Mouse (Mus musculus) spleen, embryonic (tissue): Measurements from ENCODE around the gene Slc7a11.

ENCODE experiments used
- CTCF ChIA-PET: fragments of 350-600 bp; sonication (Branson Sonifier 250); formaldehyde crosslinking; loops from one replicate; lab custom pipeline; 2022; lab: Charles Lee

The Slc7a11 gene

GRCm38 (mm10) chr3:50405915-50406314, 37.5 kb downstream of the Slc7a11 start:
- CTCF ChIA-PET = no interaction called here

- CTCF ChIA-PET = no interaction called here
Observed at GRCm38 (mm10) chr3:50388786-50389185, 54.6 kb downstream of the Slc7a11 start.

GRCm38 (mm10) chr3:50388288-50388687, 55.1 kb downstream of the Slc7a11 start:
- CTCF ChIA-PET = interaction anchor here (0.7 to 1.0 kb wide), 2 partner anchors 256 to 537 kb away, joined by 3 to 17 read pairs; no protein-coding TSS in a partner anchor

- CTCF ChIA-PET = interaction anchor here (1.0 kb wide), 1 partner anchor 257 kb away, joined by 3 read pairs; no protein-coding TSS in a partner anchor
Observed at GRCm38 (mm10) chr3:50387280-50387679, 56.1 kb downstream of the Slc7a11 start.

- CTCF ChIA-PET = no interaction called here
Observed at GRCm38 (mm10) chr3:50386561-50387221, 56.7 kb downstream of the Slc7a11 start.

GRCm38 (mm10) chr3:50386066-50386465, 57.3 kb downstream of the Slc7a11 start:
- CTCF ChIA-PET = no interaction called here

GRCm38 (mm10) chr3:50382729-50383128, 60.7 kb downstream of the Slc7a11 start:
- CTCF ChIA-PET = no interaction called here

- CTCF ChIA-PET = no interaction called here
Observed at GRCm38 (mm10) chr3:50381861-50382693, 61.3 kb downstream of the Slc7a11 start.

- CTCF ChIA-PET = no interaction called here
Observed at GRCm38 (mm10) chr3:50381160-50381860, 62.1 kb downstream of the Slc7a11 start.

GRCm38 (mm10) chr3:50379942-50380341, 63.5 kb downstream of the Slc7a11 start:
- CTCF ChIA-PET = no interaction called here

- CTCF ChIA-PET = no interaction called here
Observed at GRCm38 (mm10) chr3:50375477-50375876, 67.9 kb downstream of the Slc7a11 start.

GRCm38 (mm10) chr3:50369791-50370190, 73.6 kb downstream of the Slc7a11 start:
- CTCF ChIA-PET = no interaction called here

GRCm38 (mm10) chr3:50367175-50367574, 76.2 kb downstream of the Slc7a11 start:
- CTCF ChIA-PET = no interaction called here

GRCm38 (mm10) chr3:50363659-50364058, 79.8 kb downstream of the Slc7a11 start:
- CTCF ChIA-PET = no interaction called here

GRCm38 (mm10) chr3:50347081-50347480, 96.3 kb downstream of the Slc7a11 start:
- CTCF ChIA-PET = no interaction called here

- CTCF ChIA-PET = no interaction called here
Observed at GRCm38 (mm10) chr3:50344411-50344810, 99.0 kb downstream of the Slc7a11 start.

- CTCF ChIA-PET = no interaction called here
Observed at GRCm38 (mm10) chr3:50324524-50324923, 118.9 kb downstream of the Slc7a11 start.

GRCm38 (mm10) chr3:50323881-50324280, 119.5 kb downstream of the Slc7a11 start:
- CTCF ChIA-PET = no interaction called here

- CTCF ChIA-PET = no interaction called here
Observed at GRCm38 (mm10) chr3:50320862-50321261, 122.6 kb downstream of the Slc7a11 start.

- CTCF ChIA-PET = no interaction called here
Observed at GRCm38 (mm10) chr3:50318074-50318473, 125.3 kb downstream of the Slc7a11 start.

- CTCF ChIA-PET = no interaction called here
Observed at GRCm38 (mm10) chr3:50313816-50314215, 129.6 kb downstream of the Slc7a11 start.
